Mouse (Mus musculus): ENCODE measurements around the gene Rsph3a.

GRCm38 (mm10) chr17:7899233-7899632 is 46.2 kb upstream of the Rsph3a start:
- TF ChIP-seq GATA1 (IDR thresholded peaks at IDR 0.05; ENCODE audit: borderline replicate concordance, low read length) (no peak), FLI1 (IDR thresholded peaks at IDR 0.05; ENCODE audit: low read length) (no peak)

All from megakaryocyte, embryonic 14.5 days (primary cell).